Mouse (Mus musculus): ENCODE measurements at regions not wholly inside any gene's neighbourhood (a gene's known extent, or its start where the extent isn't known, plus 50 kb on each side); places are given as distances from the start of the nearest gene placed in this dataset.

- peak; percentile 37; the same call in 1 of the 2 replicates for ATAC-seq (ENCODE audit: extremely low read depth, insufficient number of reproducible peaks, low FRiP score, low TSS enrichment)
- Histone ChIP-seq H3K9ac (0 out of 2 replicates have a peak overlapping the region, but pooled peaks have one; percentile 44), H3K4me2 (no peak overlapping the region), H3K4me3 (no peak overlapping the region), H3K9me3 (no peaks in the 10 kb centered on the region), H3K27ac (replicated peaks) (no peak overlapping the region; the same call in 1 of the 2 replicates), H3K36me3 (no peaks in the 10 kb centered on the region), H3K4me1 (peaks cover 31% of the 10 kb centered on the region), H3K27me3 (replicated peaks) (no peaks in the 10 kb centered on the region)
- 12% methylated on average over 3 of the region's 3 CpGs for WGBS
Observed at GRCm38 (mm10) chr5:64517835-64518234, 285.4 kb upstream of the Klf3 start.

DNA sequence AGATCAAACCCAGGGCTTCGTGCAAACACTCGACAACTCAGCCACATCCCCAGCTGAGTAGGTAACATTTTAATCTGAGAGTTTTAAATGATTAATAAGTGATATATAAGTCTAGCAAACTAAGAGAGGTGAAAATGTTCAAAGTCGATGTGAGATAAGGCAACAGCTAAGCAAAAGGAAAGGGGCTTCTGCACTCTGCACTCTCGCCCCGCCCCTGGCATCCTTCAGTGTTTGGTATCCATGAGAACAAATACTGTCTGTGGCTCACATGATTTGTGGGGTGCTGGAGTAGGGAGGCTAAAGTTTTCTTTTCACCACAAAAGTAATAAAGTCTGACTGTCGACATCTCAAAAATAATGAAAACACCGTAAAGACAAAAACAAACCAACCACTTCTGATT, 284.2 kb upstream of the Klf3 start:
- no peak overlapping the region for H3K9ac ChIP-seq
- H3K4me3 ChIP-seq: no peak overlapping the region
- peaks cover 2% of the 10 kb centered on the region; the same call in 1 of the 2 replicates for H3K9me3 ChIP-seq
- 82% methylated on average over 7 of the region's 7 CpGs for WGBS
- no peak overlapping the region for H3K4me2 ChIP-seq
- no peaks in the 10 kb centered on the region for H3K36me3 ChIP-seq
- H3K27me3 ChIP-seq (replicated peaks): no peaks in the 10 kb centered on the region
- ATAC-seq (ENCODE audit: extremely low read depth, insufficient number of reproducible peaks, low FRiP score, low TSS enrichment): no peak
- H3K4me1 ChIP-seq: peaks cover 29% of the 10 kb centered on the region
- H3K27ac ChIP-seq (replicated peaks): no peak overlapping the region

- no peak overlapping the region for H3K9ac ChIP-seq
- no peak overlapping the region for H3K27ac ChIP-seq (replicated peaks)
- H3K36me3 ChIP-seq: no peaks in the 10 kb centered on the region
- peaks cover 29% of the 10 kb centered on the region for H3K4me1 ChIP-seq
- ATAC-seq (ENCODE audit: extremely low read depth, insufficient number of reproducible peaks, low FRiP score, low TSS enrichment): no peak
- WGBS: 81% methylated on average over 12 of the region's 12 CpGs
- H3K27me3 ChIP-seq (replicated peaks): no peaks in the 10 kb centered on the region
- H3K9me3 ChIP-seq: peaks cover 4% of the 10 kb centered on the region; the same call in 1 of the 2 replicates
- H3K4me3 ChIP-seq: no peak overlapping the region
- no peak overlapping the region for H3K4me2 ChIP-seq
Observed at GRCm38 (mm10) chr5:64519731-64520130, 283.5 kb upstream of the Klf3 start.

DNA sequence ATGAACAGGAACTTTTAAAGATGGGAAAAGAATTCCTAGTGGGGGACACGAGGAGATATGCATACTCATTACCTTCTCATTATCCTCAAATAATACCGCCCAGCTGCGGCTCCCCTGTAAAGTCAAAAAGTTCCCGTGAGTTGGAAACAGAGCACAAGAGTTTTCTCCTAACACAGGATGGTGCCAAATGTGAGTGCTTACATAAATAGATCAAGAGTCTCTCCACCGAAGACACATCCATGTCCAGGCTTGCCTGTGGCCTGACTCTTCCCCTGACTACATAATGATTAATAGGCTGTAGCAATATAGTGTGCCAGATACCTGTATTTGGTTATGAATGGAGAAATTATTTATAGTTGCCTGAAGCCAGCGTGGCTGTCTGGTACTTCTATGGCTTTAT, 281.8 kb upstream of the Klf3 start:
- peaks cover 4% of the 10 kb centered on the region; the same call in 1 of the 2 replicates for H3K9me3 ChIP-seq
- no peaks in the 10 kb centered on the region for H3K27me3 ChIP-seq (replicated peaks)
- no peaks in the 10 kb centered on the region for H3K36me3 ChIP-seq
- peaks cover 23% of the 10 kb centered on the region for H3K4me1 ChIP-seq
- H3K27ac ChIP-seq (replicated peaks): no peak overlapping the region
- 69% methylated on average over 6 of the region's 6 CpGs for WGBS
- H3K9ac ChIP-seq: no peak overlapping the region
- H3K4me2 ChIP-seq: no peak overlapping the region
- H3K4me3 ChIP-seq: no peak overlapping the region
- ATAC-seq (ENCODE audit: extremely low read depth, insufficient number of reproducible peaks, low FRiP score, low TSS enrichment): no peak

GRCm38 (mm10) chr5:64521969-64522368, 281.2 kb upstream of the Klf3 start:
- ATAC-seq (ENCODE audit: extremely low read depth, insufficient number of reproducible peaks, low FRiP score, low TSS enrichment): no peak
- no peak overlapping the region for H3K27ac ChIP-seq (replicated peaks)

DNA sequence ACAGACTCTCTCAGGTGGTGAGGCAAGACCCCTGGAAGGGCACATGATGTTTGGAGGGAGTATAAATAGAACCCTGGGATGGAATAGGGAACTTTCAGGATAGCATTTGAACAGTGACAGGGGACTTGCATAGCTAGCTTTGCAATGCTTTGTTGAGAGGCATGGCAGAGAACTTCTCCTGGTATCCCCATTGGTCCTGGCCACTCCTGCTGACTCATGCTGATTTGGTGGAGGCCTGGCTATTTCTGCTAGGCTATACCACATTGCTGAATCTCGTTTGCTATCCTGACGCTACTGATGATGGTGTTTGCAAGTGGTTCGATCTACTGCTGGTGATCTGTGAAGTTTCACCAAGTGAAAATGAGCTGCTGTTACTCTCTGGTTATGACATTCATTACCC, 276.7 kb upstream of the Klf3 start:
- WGBS: 69% methylated on average over 3 of the region's 3 CpGs
- no peak for ATAC-seq (ENCODE audit: extremely low read depth, insufficient number of reproducible peaks, low FRiP score, low TSS enrichment)
- H3K9me3 ChIP-seq: peaks cover 10% of the 10 kb centered on the region; the same call in 1 of the 2 replicates
- peaks cover 6% of the 10 kb centered on the region for H3K4me1 ChIP-seq
- H3K36me3 ChIP-seq: no peaks in the 10 kb centered on the region
- H3K27me3 ChIP-seq (replicated peaks): no peaks in the 10 kb centered on the region
- H3K4me3 ChIP-seq: no peak overlapping the region
- no peak overlapping the region for H3K4me2 ChIP-seq
- H3K27ac ChIP-seq (replicated peaks): no peak overlapping the region
- H3K9ac ChIP-seq: no peak overlapping the region

More at GRCm38 (mm10) chr5:64521969-64522368, 281.2 kb upstream of the Klf3 start:
- WGBS: 50% methylated on average over 5 of the region's 5 CpGs
- Histone ChIP-seq H3K4me2 (no peak overlapping the region), H3K4me3 (no peak overlapping the region), H3K9me3 (peaks cover 4% of the 10 kb centered on the region; the same call in 1 of the 2 replicates), H3K36me3 (no peaks in the 10 kb centered on the region), H3K9ac (no peak overlapping the region), H3K4me1 (peaks cover 23% of the 10 kb centered on the region), H3K27me3 (replicated peaks) (no peaks in the 10 kb centered on the region)

DNA sequence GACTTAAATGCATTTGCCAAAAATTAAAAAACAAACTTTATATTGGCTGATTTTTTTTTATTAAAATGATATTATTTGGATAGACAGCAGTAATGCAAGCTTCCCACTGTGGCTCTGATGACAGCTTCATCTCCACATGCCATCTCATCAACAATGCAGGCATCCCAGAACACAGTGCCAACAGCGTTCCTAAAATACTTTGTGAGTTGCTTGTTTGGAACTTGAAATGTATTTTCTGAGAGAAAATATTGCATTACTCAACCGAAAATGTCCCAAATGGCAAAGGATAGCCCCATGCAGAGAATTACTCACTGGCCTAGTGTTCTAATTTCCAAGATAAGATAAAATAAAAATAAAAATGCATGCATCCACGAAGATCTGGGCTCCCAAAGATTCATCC, 275.2 kb upstream of the Klf3 start:
- 64% methylated on average over 3 of the region's 3 CpGs for WGBS

GRCm38 (mm10) chr5:64534371-64534770, 268.8 kb upstream of the Klf3 start:
- H3K27ac ChIP-seq (replicated peaks): no peak overlapping the region
- no peak for ATAC-seq (ENCODE audit: extremely low read depth, insufficient number of reproducible peaks, low FRiP score, low TSS enrichment)
- H3K9ac ChIP-seq: no peak overlapping the region
- H3K4me1 ChIP-seq: peaks cover 23% of the 10 kb centered on the region
- H3K36me3 ChIP-seq: no peaks in the 10 kb centered on the region
- WGBS: 71% methylated on average over 4 of the region's 4 CpGs
- H3K4me2 ChIP-seq: no peak overlapping the region
- H3K27me3 ChIP-seq (replicated peaks): no peaks in the 10 kb centered on the region
- H3K9me3 ChIP-seq: peaks cover 9% of the 10 kb centered on the region; the same call in 1 of the 2 replicates
- no peak overlapping the region for H3K4me3 ChIP-seq

More for the DNA sequence above, 275.2 kb upstream of the Klf3 start:
- Histone ChIP-seq H3K4me3 (no peak overlapping the region), H3K27me3 (replicated peaks) (no peaks in the 10 kb centered on the region), H3K9me3 (peaks cover 13% of the 10 kb centered on the region; the same call in 1 of the 2 replicates), H3K36me3 (no peaks in the 10 kb centered on the region), H3K9ac (no peak overlapping the region), H3K4me2 (no peak overlapping the region), H3K27ac (replicated peaks) (no peak overlapping the region), H3K4me1 (peaks cover 6% of the 10 kb centered on the region; the same call in 1 of the 2 replicates)
- ATAC-seq (ENCODE audit: extremely low read depth, insufficient number of reproducible peaks, low FRiP score, low TSS enrichment): no peak

DNA sequence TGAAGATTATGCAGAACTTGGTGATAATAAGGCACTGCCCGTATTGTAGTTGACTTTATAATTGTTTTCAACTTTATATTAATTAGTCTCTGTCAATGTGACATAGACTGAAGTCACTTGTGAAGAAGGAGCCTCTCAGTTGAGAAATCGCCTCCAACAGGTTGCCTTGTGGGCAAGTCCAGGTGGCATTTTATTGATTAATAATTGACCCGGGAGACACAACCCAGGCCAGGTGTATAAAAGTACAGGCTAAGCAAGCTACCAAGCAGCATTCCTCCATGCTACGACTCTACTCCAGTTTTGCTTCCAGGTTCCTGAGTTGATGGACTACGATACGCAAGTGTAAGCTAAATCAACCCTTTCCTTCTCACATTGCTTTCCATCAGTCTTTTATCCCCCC, 268.2 kb upstream of the Klf3 start:
- Histone ChIP-seq H3K4me2 (no peak overlapping the region), H3K9me3 (peaks cover 9% of the 10 kb centered on the region; the same call in 1 of the 2 replicates), H3K27ac (replicated peaks) (no peak overlapping the region), H3K9ac (no peak overlapping the region), H3K4me1 (peaks cover 23% of the 10 kb centered on the region), H3K27me3 (replicated peaks) (no peaks in the 10 kb centered on the region), H3K4me3 (no peak overlapping the region), H3K36me3 (no peaks in the 10 kb centered on the region)
- WGBS: 85% methylated on average over 6 of the region's 6 CpGs
- no peak for ATAC-seq (ENCODE audit: extremely low read depth, insufficient number of reproducible peaks, low FRiP score, low TSS enrichment)

- WGBS: 77% methylated on average over 4 of the region's 4 CpGs
- ATAC-seq (ENCODE audit: extremely low read depth, insufficient number of reproducible peaks, low FRiP score, low TSS enrichment): no peak
- peaks cover 9% of the 10 kb centered on the region; the same call in 1 of the 2 replicates for H3K9me3 ChIP-seq
- no peak overlapping the region for H3K4me2 ChIP-seq
- no peaks in the 10 kb centered on the region for H3K27me3 ChIP-seq (replicated peaks)
- no peak overlapping the region for H3K9ac ChIP-seq
- peak overlapping the region; percentile 25; the same call in 1 of the 2 replicates for H3K27ac ChIP-seq (replicated peaks)
- peaks cover 23% of the 10 kb centered on the region for H3K4me1 ChIP-seq
- no peak overlapping the region for H3K4me3 ChIP-seq
- no peaks in the 10 kb centered on the region for H3K36me3 ChIP-seq
Observed at GRCm38 (mm10) chr5:64535546-64535945, 267.6 kb upstream of the Klf3 start.

GRCm38 (mm10) chr5:64536393-64537112, 266.6 kb upstream of the Klf3 start:
- no peaks in the 10 kb centered on the region for H3K36me3 ChIP-seq
- peak overlapping the region; percentile 25 for H3K27ac ChIP-seq (replicated peaks)
- H3K9me3 ChIP-seq: peaks cover 2% of the 10 kb centered on the region; the same call in 1 of the 2 replicates
- H3K4me2 ChIP-seq: peak overlapping the region; percentile 30
- WGBS: 47% methylated on average over 20 of the region's 20 CpGs
- H3K27me3 ChIP-seq (replicated peaks): no peaks in the 10 kb centered on the region
- no peak overlapping the region for H3K4me3 ChIP-seq
- peaks cover 24% of the 10 kb centered on the region for H3K4me1 ChIP-seq
- ATAC-seq (ENCODE audit: extremely low read depth, insufficient number of reproducible peaks, low FRiP score, low TSS enrichment): no peak; the same call in 1 of the 2 replicates
- H3K9ac ChIP-seq: no peak overlapping the region

Measured in heart, embryonic 13.5 days (tissue).